Mouse (Mus musculus) neutrophil, adult 83 days (primary cell): ENCODE measurements around the gene Cabin1. TPM values are rescaled to one million over a fixed set of nuclear protein-coding genes. Genes with fewer than 3 reads are reported as not detected.

ENCODE experiments used
- total RNA-seq, 2 experiments: library from RNA; stranded (reverse); gene quantifications; one replicate each; pipeline ENCODE4 v1.2.4; 2023

Gene Cabin1
- 10 to 100 TPM; 51.9 to 64.5 TPM for total RNA-seq

DNA sequence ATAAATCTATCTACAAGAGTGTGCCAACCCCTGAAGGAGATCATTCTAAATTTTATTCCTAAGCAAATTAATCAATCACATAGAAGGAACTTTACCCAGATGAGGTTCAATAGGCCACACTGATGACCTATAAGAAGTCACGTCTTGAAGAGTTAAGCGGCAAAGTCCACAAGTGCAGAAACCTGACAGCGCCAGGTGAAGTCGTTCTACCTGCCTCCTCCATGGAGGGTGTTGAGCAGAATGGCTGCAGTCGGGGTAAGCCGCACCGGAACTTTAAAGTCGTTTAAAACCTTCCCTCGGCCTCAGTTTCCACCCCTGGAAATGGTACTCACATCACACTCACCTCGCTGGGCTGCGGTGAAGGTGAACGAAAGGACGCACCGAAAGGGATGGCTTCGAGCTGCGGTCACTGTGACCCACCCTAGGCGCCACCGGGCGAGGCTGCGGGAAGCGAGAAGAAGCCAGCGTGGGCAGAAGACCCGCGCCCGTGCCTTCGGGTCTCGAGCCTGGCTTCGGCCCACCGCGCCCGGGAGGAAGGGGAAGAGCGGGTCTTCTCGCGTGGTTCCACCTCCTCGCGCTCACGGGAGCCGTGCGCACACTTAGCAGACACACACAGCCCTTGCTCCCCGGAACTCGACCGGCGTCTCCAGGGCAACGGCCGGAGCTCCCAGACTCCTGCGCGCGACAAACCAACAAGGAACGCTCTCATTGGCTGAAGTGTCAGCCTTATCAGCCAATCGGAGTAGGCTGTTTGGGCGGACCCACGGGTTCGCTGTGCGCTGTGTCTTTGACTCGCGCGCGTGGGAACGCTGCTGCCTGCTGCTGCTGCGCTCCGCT is at the start of gene Cabin1:
Gene Cabin1, minus strand, starts transcription at position 660 of the 837 bp plus-strand sequence.

DNA sequence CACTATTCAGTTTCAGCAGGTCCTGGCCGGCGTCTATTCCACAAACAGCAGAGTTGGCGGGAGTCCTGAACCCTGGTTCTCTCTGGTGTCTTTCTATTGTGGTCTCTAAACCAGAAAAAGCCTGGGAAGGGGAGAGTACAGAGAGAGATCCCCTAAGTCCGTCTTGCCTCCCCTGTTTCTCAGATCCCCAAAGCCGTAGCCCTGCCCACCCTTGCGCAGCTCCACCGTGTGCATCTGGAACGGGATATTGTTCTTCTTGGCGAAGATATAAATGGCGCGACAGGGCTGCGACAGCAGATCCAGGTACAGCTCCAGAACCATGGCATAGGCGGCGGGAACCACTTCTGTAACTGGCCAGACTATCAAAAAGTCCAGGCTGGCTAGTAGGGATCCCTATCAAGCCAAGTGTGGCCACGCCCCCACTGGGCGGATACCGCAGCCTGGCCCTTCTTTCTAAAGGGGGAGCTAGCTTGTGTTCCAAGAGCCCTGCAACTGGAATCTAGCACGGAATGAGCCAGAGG is 34.1 kb upstream of the Cabin1 start, which contains the start of gene Gstt1:
Gene Gstt1, minus strand, starts transcription at position 409 of the 521 bp plus-strand sequence.

DNA sequence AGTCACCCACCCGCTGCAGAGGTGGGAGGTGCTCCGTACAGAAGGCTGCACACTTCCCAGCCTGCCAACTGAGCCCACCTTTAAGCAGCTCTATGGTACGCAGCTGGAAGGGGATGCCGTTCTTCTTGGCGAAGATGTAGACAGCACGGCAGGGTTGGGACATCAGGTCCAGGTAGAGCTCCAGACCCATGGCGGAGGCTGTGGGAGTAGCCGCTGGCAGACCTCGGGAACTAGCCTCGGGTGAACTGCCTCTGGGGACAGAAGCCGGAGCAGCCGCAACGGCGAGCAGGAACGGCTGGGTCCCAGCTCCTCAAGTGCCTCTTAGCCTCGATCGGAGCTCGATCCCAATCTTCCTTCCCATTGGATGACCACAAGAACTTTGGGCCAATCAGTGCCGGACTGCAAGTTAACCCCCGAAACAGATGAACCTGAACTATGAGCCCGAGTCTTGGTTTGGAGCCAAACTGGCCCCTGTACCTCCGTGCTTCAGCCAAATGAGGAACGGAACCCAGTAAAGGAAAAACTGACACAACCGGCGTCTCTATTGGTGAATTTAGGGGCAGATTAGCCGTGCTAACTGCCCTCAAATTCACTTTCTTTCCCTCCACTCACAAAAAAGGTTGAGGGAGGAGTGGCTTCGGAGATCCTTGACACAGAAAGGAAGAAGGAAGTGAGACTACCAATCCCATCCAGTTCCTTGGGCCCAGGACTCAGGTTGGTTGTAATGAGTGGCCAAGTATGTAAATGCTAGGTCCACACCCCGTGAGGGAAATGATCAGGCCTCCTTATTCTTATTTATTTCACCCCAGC is 16.8 kb upstream of the Cabin1 start, which contains the start of the genes Gm20441 and Gstt3:
Gene Gm20441, minus strand, starts transcription at position 186 of the 810 bp plus-strand sequence.
Gene Gstt3, minus strand, starts transcription at position 646 of the 810 bp plus-strand sequence.

DNA sequence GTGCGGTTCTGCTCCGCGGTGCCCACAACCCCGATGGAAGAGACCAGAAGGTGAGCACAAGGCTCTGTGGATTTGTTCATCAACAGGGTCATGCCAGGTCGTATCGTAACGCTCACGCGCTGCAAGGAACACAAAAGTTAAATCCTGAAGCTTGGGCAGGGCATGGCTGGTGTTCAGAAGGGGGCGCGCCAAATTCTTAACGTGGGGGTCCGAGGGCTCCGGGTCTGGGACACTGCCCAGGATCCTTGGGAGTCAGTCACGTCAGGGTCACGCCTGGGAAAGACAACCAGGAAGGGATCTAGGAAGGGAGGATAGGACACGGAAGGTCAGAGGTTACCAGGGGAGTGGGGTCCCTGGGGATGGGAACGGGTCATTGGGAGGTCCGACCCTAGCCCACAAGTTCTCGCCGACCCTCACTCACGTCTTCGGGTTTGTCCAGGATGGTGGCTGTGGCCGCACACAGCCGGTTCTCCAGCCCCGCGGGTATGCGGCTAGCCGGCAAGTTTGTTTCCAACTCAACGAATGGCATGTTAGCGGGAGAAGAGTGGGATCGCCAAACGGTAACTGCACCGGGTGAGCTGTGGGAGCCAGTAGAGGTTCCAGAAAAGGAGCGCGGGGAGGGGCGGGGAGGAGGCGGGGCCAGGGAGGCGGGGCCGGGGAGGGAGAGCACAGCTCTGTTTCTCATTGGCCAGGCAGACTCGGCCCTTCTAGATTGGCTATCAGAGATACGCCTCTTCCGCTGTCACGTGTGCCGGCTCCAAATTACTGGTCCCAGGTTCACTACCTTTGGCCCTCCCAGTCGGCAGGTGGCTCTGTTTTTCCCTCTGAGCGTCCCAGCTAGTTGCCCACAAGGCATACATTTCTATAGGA is 8.9 kb upstream of the Cabin1 start, which contains the start of gene Ddt:
Gene Ddt, minus strand, starts transcription at position 620 of the 870 bp plus-strand sequence.

DNA sequence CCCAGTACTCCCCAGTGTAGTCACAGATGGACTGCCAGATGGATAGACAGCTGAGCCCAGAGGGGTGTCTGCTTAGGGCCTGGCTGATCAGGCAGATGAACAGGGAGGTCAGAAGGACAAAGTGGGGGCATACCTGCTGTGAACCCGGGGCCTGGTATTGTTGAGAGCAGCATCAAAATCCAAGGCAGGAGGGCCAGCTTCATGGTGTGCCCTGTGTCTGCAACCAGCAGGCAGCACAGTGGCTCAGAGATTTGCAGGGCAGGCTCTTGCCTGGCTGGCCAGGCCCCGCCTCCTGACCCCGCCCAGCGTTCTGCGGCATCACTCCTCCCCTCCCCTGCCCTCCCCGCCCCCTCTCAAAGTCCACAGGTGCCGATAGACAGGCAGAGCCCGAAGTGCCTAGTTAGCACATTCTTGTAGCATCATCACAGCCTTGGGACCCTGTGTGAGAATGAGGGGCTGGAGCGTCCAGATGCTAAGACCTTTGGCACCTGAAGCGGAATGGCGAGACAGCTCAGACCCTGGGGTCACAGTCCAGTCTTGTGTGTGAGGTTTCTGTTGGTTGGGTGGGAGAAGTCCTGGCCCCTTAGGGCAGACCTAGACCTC is 120.3 kb downstream of the Cabin1 start, which contains the start of gene Susd2:
Gene Susd2, minus strand, starts transcription at position 268 of the 603 bp plus-strand sequence.

Other genes with a start within 250 kb of the Cabin1 start
- 10 to 100 TPM; 68.9 to 71.5 TPM for gene Snrpd3, start 246.8 kb downstream of the Cabin1 start, total RNA-seq
- 10 to 100 TPM; 51.1 to 57.3 TPM for gene Gucd1, start 246.4 kb downstream of the Cabin1 start, total RNA-seq
- gene Lrrc75b, start 204.0 kb downstream of the Cabin1 start, total RNA-seq, result 1 to 10 TPM; 3.4 to 3.5 TPM
- 1 to 10 TPM; 7.9 to 9.8 TPM for gene Ggt1, start 202.7 kb downstream of the Cabin1 start, total RNA-seq
- 10 to 100 TPM; 28.1 to 30.1 TPM for gene Ggt5, start 175.0 kb downstream of the Cabin1 start, total RNA-seq
- 1 to 10 TPM in 1 of 2 experiments, under 1 TPM in 1; 0.90 to 1.0 TPM for gene Susd2, start 120.3 kb downstream of the Cabin1 start, total RNA-seq
- gene Ddt, start 9.1 kb upstream of the Cabin1 start, total RNA-seq, result 10 to 100 TPM; 11.9 to 16.8 TPM
- gene Gm20441, start 16.6 kb upstream of the Cabin1 start, total RNA-seq, result not detected
- 1 to 10 TPM; 3.3 TPM for gene Gstt3, start 17.1 kb upstream of the Cabin1 start, total RNA-seq
- gene Gstt1, start 34.2 kb upstream of the Cabin1 start, total RNA-seq, result 1 to 10 TPM; 3.3 to 3.7 TPM
- gene Gstt4, start 58.2 kb upstream of the Cabin1 start, total RNA-seq, result not detected
- 1 to 10 TPM; 4.0 to 7.5 TPM for gene Gstt2, start 73.1 kb upstream of the Cabin1 start, total RNA-seq
- 10 to 100 TPM; 68.8 to 78.6 TPM for gene Mif, start 95.9 kb upstream of the Cabin1 start, total RNA-seq
- 1 to 10 TPM; 1.2 to 1.8 TPM for gene Derl3, start 129.1 kb upstream of the Cabin1 start, total RNA-seq
- 10 to 100 TPM; 37.4 to 38.3 TPM for gene Smarcb1, start 157.3 kb upstream of the Cabin1 start, total RNA-seq
- 10 to 100 TPM in 1 of 2 experiments, 1 to 10 TPM in 1; 8.0 to 10.3 TPM for gene Chchd10, start 168.8 kb upstream of the Cabin1 start, total RNA-seq
- gene Mmp11, start 172.2 kb upstream of the Cabin1 start, total RNA-seq, result under 1 TPM in 1 of 2 experiments, not detected in 1; 0.20 TPM
- gene Gm867, start 176.3 kb upstream of the Cabin1 start, total RNA-seq, result 1 to 10 TPM; 1.0 to 1.6 TPM
- gene Vpreb3, start 178.7 kb upstream of the Cabin1 start, total RNA-seq, result 1 to 10 TPM; 2.6 to 3.6 TPM
- under 1 TPM in 1 of 2 experiments, not detected in 1; 0.13 TPM for gene Gm5134, start 190.2 kb upstream of the Cabin1 start, total RNA-seq